Mouse (Mus musculus) E14TG2a.4 (cell line): ENCODE results near the gene Lhx2.

Source experiments
- CTCF ChIP-seq: conservative IDR thresholded peaks from 2 replicates; pipeline ENCODE4 v1.5.1; 2014; ENCODE audit warnings: low read length
- NANOG ChIP-seq: IDR thresholded peaks from 2 replicates; pipeline ENCODE4 v1.6.1; 2014; ENCODE audit warnings: borderline replicate concordance, low read length, mixed read lengths
- POU5F1 ChIP-seq: IDR thresholded peaks from 2 replicates; pipeline ENCODE4 v1.6.1; 2014; ENCODE audit warnings: low read length, borderline replicate concordance

DNA sequence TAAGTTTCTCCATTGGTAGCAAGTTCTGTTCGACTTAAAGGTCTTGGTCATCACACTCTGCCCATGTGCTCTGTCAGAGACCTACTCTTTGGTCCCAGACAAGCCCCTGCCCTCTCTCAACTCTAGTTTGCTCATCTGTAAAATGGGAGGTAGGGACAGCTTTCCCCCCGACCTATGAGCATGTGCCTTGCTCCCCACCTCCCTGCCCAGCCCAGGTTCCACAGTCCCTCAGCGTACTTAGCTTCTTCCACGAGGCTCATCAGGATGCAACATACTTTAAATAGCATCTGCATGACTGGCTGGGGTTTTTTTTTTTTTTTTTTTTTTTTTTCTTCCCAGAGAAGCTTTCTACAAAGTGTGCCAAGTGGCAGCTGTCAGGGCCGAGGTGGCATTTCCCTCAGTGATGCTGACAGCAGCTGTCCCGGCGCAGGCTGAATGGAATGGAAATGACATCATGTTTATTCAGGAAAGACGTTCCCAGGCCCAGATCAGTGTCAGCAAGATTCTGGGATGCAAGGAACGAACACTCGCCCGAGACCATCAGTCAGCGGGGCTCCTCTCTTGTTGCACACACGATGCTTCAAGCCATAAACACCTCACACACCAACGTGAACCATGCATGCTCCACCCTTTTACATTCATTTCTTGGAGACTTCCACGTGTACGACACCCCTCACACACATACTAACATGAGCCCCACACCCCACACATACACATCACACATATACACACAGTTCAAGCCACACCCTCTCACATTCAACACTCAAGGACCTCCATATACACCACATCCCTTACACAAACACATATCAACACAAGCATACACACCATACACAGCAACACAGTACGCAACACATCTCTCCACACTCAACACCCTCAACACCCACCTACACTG is 56.1 kb downstream of the Lhx2 start:
- TF ChIP-seq CTCF, result no peak
- no peak for TF ChIP-seq NANOG
- no peak for TF ChIP-seq POU5F1
